Mouse (Mus musculus): ENCODE data around the gene Mocs1. TPM values are rescaled to one million over a fixed set of nuclear protein-coding genes. Genes with fewer than 3 reads are reported as not detected.
"Not testable (repeated sequence)": the region's sequence is repeated elsewhere in the genome, so short reads cannot be mapped to it uniquely, and the experiment has no call there.

The Mocs1 gene
- polyA plus RNA-seq, 1 experiment = 9.9 TPM

DNA sequence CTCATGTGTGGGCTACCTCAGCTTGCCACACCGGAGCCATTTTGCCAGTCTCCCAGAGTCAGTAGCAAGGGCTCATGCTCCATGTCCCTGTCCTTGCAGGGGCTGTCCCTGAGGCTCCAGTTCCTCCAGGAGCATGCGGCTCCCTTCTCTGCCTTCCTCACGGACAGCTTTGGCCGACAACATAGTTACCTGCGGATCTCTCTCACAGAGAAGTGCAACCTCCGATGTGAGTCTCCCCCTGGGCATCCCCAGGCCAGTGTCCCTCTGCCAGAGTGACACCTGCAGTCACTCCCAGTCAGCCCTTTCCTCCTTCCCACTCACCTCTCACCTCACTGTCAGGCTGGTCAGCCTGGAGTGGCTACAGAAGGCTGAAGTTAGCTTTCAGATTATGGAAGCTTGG lies 4.9 kb downstream of the Mocs1 start:
- no peak for TF ChIP-seq POLR2A (IDR thresholded peaks at IDR 0.05; ENCODE audit: borderline replicate concordance, extremely low read depth, insufficient read depth, insufficient read length, poor library complexity, severe bottlenecking)
- DNase-seq (ENCODE audit: low read depth) = no peak

DNA sequence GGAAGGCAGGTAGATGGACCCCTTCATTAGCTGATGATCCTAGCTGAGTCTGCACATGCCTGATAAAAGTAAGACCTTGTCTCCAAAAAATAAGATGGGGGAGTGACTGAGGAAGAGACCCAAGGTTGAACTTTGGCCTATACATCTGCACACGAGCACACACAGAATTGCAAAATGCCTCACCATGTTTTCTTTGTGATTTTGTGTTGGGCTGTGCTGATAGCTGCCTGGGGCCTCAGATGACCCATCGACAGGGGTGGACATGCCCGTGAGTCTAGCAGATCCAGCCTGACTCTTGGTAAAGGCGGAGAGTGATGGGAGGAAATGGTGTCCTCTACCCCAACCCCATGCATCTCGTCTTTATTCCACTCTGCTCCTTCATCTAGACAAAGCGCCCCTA lies 6.1 kb downstream of the Mocs1 start:
- no peak for DNase-seq (ENCODE audit: low read depth)
- TF ChIP-seq CTCF (IDR thresholded peaks at IDR 0.05; ENCODE audit: borderline replicate concordance, extremely low read depth, insufficient read depth, insufficient read length) = no peak
- TF ChIP-seq POLR2A (IDR thresholded peaks at IDR 0.05; ENCODE audit: borderline replicate concordance, extremely low read depth, insufficient read depth, insufficient read length, poor library complexity, severe bottlenecking) = no peak

DNA sequence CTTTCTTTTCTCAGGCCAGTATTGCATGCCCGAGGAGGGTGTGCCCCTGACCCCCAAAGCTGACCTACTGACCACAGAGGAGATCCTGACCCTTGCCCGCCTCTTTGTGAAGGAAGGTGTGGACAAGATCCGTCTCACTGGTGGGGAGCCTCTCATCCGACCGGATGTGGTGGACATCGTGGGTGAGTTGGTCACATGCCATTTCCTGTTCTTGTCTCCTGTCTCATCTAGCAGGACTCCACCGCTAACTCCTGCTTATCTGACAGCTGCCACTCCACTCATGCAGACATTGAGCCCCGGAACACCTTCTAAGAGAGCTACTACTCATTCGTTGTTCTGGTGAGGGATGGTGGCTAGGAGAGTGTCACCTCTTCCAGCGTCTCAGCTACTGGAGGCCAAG lies 6.9 kb downstream of the Mocs1 start:
- no peak for TF ChIP-seq CTCF (IDR thresholded peaks at IDR 0.05; ENCODE audit: borderline replicate concordance, extremely low read depth, insufficient read depth, insufficient read length)
- TF ChIP-seq POLR2A (IDR thresholded peaks at IDR 0.05; ENCODE audit: borderline replicate concordance, extremely low read depth, insufficient read depth, insufficient read length, poor library complexity, severe bottlenecking) = no peak
- no peak for DNase-seq (ENCODE audit: low read depth)

DNA sequence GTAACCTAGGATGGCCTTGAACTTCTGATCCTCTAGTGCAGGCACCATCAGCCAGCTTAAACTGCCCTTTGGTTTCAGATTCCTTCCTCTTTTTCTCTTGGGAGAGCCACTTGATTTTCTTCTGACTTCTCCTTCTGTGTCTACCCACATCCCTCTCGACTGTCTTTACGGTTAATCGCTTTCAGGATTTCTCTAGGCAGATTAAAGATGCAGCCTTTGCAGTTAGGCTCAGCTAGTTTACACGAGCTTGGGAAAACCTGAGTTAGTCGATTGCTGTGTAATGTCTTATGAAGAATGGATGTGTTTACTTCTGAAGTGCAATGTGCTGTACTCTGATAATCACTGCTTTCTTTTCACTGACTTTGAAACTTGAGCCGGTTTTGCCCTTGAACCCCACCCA lies 8.5 kb downstream of the Mocs1 start:
- TF ChIP-seq POLR2A (IDR thresholded peaks at IDR 0.05; ENCODE audit: borderline replicate concordance, extremely low read depth, insufficient read depth, insufficient read length, poor library complexity, severe bottlenecking) (no peak), CTCF (IDR thresholded peaks at IDR 0.05; ENCODE audit: borderline replicate concordance, extremely low read depth, insufficient read depth, insufficient read length) (no peak)

DNA sequence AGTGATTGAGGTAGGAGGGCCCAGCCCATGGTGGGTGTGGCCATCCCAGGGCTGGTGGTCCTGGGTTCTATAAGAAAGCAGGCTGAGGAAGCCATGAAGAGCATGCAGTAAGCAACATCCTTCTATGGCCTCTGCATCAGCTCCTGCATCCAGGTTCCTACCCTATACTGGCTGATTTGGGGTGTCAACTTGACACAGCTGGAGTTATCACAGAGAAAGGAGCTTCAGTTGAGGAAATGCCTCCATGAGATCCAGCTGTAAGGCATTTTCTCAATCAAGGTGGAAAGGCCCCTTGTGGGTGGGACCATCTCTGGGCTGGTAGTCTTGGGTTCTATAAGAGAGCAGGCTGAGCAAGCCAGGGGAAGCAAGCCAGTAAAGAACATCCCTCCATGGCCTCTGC lies 9.1 kb downstream of the Mocs1 start:
- not testable (repeated sequence) for DNase-seq (ENCODE audit: low read depth)

More for the DNA sequence above, 8.5 kb downstream of the Mocs1 start:
- DNase-seq (ENCODE audit: low read depth) = no peak

DNA sequence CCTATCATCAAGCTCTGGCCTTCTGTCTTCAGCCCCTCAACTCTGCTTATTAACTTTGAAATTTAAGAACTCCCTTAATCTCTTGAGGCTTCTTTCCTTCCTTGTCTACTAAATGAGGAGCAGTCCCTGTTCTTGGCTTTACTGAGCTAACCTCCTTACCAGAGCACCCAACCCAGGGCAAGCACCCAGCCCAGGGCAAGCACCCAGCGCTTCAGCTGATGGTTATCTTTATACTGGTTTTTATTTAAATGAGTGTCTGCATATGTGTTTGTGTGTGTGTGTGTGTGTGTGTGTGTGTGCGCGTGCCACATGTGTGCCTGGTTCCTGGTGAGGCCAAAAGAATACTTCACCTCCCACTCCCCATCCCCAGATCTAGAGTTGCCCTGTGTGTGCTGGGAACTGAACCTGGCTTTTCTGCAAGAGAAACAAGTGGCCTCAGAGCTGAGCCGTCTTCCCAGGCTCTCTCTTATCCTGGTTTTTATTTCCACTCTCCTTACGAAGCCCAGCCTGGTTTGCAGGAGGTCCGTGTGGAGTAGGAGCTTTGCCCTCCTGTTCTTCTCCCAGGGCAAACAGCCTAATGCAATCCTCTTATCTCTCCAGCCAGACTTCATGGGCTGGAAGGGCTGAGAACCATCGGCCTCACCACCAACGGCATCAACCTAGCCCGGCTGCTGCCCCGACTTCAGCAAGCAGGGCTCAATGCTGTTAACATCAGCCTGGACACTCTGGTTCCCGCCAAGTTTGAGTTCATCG lies 10.8 kb downstream of the Mocs1 start:
- no peak for DNase-seq (ENCODE audit: low read depth)
- TF ChIP-seq CTCF (IDR thresholded peaks at IDR 0.05; ENCODE audit: borderline replicate concordance, extremely low read depth, insufficient read depth, insufficient read length) (no peak), POLR2A (IDR thresholded peaks at IDR 0.05; ENCODE audit: borderline replicate concordance, extremely low read depth, insufficient read depth, insufficient read length, poor library complexity, severe bottlenecking) (no peak)

DNA sequence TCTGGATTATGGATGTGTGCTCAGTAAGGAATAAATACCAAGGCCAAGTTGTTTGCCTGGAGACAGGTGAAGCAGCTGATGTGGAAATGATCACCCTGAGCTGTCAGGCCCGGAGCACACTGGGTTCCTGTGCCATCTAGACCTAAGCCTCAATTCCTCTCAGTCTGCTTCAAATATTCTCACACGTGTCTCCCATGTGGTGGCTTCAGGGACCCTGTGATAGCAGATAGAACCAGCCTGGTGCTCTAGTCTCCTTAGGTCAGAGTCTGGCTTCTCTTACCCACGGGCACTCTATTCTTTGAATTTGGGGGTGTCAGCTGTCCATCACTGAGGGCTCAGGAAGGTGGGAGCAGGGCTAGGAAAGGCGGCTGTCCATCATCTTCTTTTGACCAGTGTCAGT lies 11.5 kb downstream of the Mocs1 start:
- no peak for DNase-seq (ENCODE audit: low read depth)

DNA sequence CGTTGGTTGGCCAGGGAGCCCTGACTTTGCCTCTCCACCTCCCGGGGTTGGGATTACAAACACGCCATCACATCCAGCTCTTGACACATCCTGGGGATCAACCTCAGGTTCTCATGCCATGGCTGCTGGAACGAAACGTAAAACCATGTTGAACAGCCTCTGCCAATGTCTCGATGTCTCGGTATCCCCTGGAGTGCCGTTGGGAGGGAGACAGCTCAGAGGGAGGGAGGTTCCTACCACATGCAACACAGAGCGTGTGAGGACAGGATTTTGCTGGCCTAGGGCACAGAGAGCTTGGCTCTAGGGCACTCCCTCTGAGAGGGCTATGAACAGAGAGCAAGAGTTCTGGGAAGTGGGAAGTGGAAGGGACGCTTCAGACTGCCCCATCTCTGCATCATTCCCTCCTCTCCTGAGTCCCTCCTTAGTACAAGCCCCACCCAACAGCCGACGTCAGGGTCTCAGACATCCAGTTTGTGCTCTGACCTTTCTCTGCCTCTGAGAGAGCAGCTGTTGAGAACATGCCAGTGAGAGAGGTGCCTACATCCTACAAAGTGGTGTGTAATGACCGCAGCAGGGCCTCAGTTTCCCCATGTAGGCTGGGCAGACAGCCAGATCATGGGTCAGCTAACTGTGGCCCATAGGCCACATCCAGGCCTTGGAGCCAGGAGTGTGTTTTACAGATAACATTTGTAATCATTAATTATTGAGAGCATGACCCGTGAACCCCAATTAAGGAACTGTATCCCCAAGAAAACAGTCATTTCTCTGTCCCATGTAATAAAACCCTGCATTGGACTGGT lies 12.4 kb downstream of the Mocs1 start:
- no peak for DNase-seq (ENCODE audit: low read depth)
- TF ChIP-seq POLR2A (IDR thresholded peaks at IDR 0.05; ENCODE audit: borderline replicate concordance, extremely low read depth, insufficient read depth, insufficient read length, poor library complexity, severe bottlenecking) = no peak
- no peak for TF ChIP-seq CTCF (IDR thresholded peaks at IDR 0.05; ENCODE audit: borderline replicate concordance, extremely low read depth, insufficient read depth, insufficient read length)

More for the DNA sequence above, 11.5 kb downstream of the Mocs1 start:
- no peak for TF ChIP-seq POLR2A (IDR thresholded peaks at IDR 0.05; ENCODE audit: borderline replicate concordance, extremely low read depth, insufficient read depth, insufficient read length, poor library complexity, severe bottlenecking)
- TF ChIP-seq CTCF (IDR thresholded peaks at IDR 0.05; ENCODE audit: borderline replicate concordance, extremely low read depth, insufficient read depth, insufficient read length) = no peak

DNA sequence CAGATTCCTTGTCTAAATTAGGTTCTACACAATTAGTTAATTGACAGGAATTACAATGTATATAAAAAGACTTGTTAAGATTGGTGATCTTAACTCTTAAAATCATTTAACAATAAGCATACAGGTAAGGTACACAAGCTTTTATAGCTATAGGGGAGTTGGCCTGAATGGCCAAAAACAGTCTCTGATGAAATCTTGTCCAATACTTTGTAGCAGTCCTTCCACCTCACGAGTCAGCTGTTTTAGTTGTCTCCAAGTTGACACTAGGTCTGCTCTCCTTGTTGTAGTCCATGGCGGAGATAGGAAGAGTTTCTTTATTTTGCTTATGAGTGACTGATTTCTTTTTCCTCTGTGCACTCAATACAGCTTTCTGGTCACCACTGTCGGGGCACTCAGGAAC lies 14.7 kb downstream of the Mocs1 start:
- DNase-seq (ENCODE audit: low read depth) = not testable (repeated sequence)

DNA sequence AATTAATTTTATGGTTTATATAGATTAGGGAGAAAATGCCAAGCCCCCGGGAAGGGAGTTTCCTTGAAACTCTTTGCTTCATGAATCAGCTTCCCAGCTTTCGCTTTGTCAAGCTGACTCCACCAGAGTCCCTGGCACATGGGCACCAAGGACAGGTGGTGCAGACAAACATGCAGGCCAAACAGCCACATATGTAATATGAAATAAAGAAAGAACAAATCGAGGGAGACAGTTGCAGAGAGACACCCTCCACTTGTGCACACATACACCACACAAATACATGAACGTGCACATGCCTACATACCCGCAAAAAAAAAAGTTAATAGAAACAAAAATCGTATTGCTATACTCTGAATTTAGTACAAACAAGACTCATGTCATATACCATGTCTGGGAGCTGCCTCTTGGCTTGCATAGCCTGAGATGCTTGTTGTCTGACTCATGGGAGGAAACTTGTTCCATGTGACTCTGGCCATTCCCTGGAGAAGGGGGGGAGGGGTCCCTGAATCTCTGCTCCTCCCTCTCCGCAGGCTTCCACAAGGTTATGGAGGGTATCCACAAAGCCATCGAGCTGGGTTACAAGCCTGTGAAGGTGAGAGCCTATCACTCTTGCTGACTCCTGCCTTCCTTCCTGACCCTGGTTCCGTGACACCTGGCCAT lies 20.5 kb downstream of the Mocs1 start:
- TF ChIP-seq CTCF (IDR thresholded peaks at IDR 0.05; ENCODE audit: borderline replicate concordance, extremely low read depth, insufficient read depth, insufficient read length) (no peak), POLR2A (IDR thresholded peaks at IDR 0.05; ENCODE audit: borderline replicate concordance, extremely low read depth, insufficient read depth, insufficient read length, poor library complexity, severe bottlenecking) (no peak)
- DNase-seq (ENCODE audit: low read depth) = peak; percentile 56

DNA sequence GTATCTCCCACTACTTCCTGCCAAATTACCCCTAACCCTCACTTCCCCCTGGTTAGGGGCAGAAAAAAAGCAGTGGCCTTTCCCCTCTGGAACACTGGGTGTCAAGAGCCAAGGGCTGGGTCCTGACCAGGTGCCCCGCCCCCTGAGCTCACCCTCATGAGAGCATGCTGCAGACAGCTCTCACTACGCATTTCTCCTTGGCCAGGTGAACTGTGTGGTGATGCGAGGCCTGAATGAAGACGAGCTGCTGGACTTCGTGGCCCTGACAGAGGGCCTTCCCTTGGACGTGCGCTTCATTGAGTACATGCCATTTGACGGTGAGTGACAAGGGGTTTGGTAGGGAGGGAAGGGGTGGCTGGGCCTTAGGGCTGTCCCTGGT lies 21.1 kb downstream of the Mocs1 start:
- TF ChIP-seq CTCF (IDR thresholded peaks at IDR 0.05; ENCODE audit: borderline replicate concordance, extremely low read depth, insufficient read depth, insufficient read length) (no peak), POLR2A (IDR thresholded peaks at IDR 0.05; ENCODE audit: borderline replicate concordance, extremely low read depth, insufficient read depth, insufficient read length, poor library complexity, severe bottlenecking) (no peak)
- DNase-seq (ENCODE audit: low read depth) = no peak

DNA sequence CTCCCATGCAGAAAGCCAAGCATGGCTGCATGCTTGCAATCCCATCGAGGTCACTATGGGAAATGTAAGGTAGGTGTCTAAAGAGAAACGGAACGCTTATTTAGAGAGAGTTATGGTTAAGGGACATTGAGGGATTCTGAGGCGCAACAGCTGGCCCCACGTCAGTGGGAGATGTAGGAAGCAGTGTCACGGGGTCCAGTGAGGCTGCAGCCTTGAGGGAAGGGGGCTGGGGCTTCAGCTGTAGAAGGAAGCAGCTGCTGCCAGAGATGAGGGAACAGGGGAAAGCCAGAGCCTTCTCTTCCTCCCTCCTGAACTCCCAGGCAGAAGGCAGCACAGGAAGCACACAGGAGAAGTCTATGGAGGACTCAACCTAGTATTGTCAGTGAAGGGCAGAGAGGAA lies 22.8 kb downstream of the Mocs1 start:
- TF ChIP-seq CTCF (IDR thresholded peaks at IDR 0.05; ENCODE audit: borderline replicate concordance, extremely low read depth, insufficient read depth, insufficient read length) (no peak), POLR2A (IDR thresholded peaks at IDR 0.05; ENCODE audit: borderline replicate concordance, extremely low read depth, insufficient read depth, insufficient read length, poor library complexity, severe bottlenecking) (no peak)
- no peak for DNase-seq (ENCODE audit: low read depth)
